Mouse (Mus musculus) heart, adult 18-20 months (tissue): ENCODE results near the gene Itgb5. TPM values are rescaled to one million over a fixed set of nuclear protein-coding genes. Genes with fewer than 3 reads are reported as not detected.

Experiments used
- DNase-seq, 2 experiments: peaks; one replicate each; pipeline ENCODE4 v3.0.0; 2021 to 2022; ENCODE audit warnings: mixed read lengths in 1 of 2
- total RNA-seq, 2 experiments: library from RNA; stranded (reverse); gene quantifications; 2 replicates each; pipeline ENCODE4 v1.2.3; 2021

Gene Itgb5
- total RNA-seq, 2 experiments from 2014 or later = 91.3 to 97.2 TPM

GRCm38 (mm10) chr16:33989106-33989505 lies 159.6 kb downstream of the Itgb5 start:
- no peak for DNase-seq

GRCm38 (mm10) chr16:33990712-33991111 lies 161.2 kb downstream of the Itgb5 start:
- no peak for DNase-seq

GRCm38 (mm10) chr16:33994321-33994720 lies 164.9 kb downstream of the Itgb5 start:
- no peak for DNase-seq

- DNase-seq = peak in 1 of 2 experiments; percentile 56
Observed at GRCm38 (mm10) chr16:33995496-33995895, 166.0 kb downstream of the Itgb5 start.

- DNase-seq = peak; percentile 37 to 76
Observed at GRCm38 (mm10) chr16:33996030-33996429, 166.6 kb downstream of the Itgb5 start.

GRCm38 (mm10) chr16:33998011-33998410 lies 168.5 kb downstream of the Itgb5 start:
- no peak for DNase-seq

Other genes with a start within 250 kb of the Itgb5 start
- gene Heg1, start 145.3 kb upstream of the Itgb5 start, total RNA-seq = 100 to 1,000 TPM; 104 to 113 TPM
- gene Muc13, start 35.6 kb upstream of the Itgb5 start, total RNA-seq = not detected
- 1 to 10 TPM; 8.6 to 9.6 TPM for gene Umps, start 137.4 kb downstream of the Itgb5 start, total RNA-seq